In the genomic region with DNA sequence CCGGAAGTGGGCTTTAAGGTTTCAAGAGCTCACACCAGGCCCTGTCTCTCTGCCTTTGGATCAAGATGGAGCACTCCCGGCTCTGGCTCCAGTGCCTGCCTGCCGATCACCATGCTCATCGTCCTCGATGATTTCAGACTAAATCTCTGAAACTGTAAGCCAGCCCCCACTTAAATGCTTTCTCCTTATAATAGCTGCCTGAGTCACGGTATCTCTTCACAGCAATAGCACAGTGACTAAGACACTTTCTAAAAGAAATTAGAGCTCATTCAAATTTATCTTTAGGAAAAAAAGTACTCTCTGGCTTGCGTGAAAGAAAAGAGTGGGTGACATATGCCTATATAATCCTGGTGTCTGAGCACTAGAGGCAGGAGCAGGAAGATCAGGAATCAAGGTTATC, we compare ENCODE assay signal across 8 mouse cellular contexts.
"Had no signal": no experiment of that assay in that cellular context is flagged by ENCODE, and none has a peak within 500 bp of the region (broad histone marks: within the 10 kb centered on the region; RNA-seq: fewer than 3 reads in every experiment).

No protein-coding gene starts in this region.

- ATAC-seq: intestine, embryonic 15.5 days; lung, postnatal 0 days; midbrain, embryonic 13.5 days had no signal

- DNase-seq: kidney, adult 2 months; kidney, postnatal 14 days; lung, adult 2 months; lung, postnatal 36 days; thymus, postnatal 4 days had no signal
